Mouse (Mus musculus) frontal cortex, postnatal 14 days (tissue): ENCODE measurements around the gene Trpm2.
"Not testable (repeated sequence)": the region's sequence is repeated elsewhere in the genome, so short reads cannot be mapped to it uniquely, and the experiment has no call there.

Source experiments
- DNase-seq, 2 experiments: peaks; one replicate each; pipeline ENCODE4 v3.0.0; 2022; ENCODE audit warnings: low spot score in 2 of 2

Trpm2 gene

DNA sequence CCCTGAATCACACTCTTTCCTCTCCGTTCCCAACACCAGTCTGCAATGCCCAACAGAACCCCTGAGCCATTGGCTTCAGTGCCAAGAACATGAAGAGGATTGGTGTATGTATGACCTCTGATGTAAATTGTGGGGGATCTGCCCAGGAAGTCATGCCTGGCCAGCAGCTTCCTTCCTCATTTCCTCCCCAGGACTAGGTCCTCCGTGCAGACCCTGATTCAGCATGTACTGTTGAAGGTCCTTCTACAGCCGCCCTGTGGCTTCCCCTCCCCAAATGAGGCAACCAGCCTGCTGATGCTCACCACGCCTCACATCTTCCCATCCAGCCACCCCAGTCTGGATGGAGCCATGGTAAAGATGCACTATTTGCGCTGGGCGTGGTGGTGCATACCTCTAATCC lies at the start of gene Trpm2:
TSS of gene Trpm2 (minus strand) at position 83 of the 400 bp plus-strand sequence.
- DNase-seq: no peak

DNA sequence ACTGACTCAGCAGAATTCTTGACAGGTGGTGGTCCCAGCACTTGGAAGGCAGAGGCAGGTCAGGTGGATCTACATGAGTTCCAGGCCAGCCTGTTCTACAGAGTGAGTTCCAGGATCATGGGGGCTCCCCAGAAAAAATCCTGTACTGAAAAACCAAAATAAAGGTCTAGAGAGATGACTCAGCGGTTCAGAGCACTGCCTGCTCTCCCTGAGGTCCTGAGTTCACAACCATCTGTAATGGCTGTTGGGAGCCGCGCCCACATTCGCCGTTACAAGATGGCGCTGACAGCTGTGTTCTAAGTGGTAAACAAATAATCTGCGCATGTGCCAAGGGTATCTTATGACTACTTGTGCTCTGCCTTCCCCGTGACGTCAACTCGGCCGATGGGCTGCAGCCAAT lies 49.6 kb upstream of the Trpm2 start:
- DNase-seq: not testable (repeated sequence)

DNA sequence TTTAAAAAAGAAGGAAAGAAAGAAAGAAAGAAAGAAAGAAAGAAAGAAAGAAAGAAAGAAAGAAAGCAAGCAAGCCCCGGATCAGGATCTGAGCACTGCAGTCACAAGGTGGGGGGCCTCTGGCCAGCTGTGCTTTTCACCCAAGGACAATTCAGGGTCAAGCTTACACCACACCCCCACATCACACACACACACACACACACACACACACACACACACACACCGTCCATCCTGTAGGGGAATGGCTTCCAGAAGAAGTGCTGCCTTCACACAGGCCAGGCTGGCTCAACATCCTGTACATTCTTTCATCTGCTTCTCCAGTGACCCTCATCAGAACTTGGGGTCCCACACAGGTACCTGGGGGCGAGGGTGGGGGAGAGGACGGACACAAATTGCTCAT lies 48.9 kb upstream of the Trpm2 start:
- DNase-seq: no peak

DNA sequence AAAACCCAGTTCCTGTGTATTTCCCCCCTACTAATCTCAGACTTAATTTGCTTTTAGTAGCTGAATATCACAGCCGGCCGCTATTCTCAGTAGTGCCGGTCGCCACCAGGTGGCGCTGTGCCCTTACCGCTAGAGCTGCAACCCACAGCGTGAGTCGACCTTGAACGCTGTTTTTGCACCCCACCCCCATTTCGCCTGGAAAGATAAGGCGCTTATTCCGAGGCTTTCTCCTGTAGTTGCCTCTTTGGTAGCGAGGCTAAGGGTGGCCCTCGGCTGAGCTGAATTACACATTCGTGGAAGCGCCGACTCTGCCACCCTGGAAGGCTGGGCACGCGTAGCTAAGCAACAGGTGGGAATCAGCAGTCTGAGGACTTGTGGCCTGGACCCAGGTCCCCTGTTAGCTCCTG lies 48.4 kb upstream of the Trpm2 start:
- DNase-seq: peak in 1 of 2 experiments; percentile 66

DNA sequence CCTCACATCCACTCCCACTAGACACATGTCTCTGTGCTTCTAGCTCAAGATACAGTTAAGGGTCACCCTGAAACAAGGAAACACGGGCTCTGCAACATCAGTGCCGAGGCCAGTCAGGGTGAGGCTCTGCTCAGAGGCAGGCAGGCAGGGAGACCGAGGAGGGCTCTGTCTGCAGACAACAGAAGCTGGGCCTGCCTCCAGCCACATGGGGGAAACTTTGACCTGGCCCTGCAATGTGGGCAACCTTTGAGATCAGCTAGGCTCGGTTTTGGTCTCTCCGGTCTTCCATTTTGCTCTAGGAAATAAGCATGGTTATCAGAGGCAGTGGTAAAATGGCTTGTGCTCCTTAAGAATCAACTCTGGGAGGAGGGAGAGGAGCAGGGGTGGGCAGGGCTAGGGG lies 46.0 kb upstream of the Trpm2 start:
- no peak for DNase-seq

DNA sequence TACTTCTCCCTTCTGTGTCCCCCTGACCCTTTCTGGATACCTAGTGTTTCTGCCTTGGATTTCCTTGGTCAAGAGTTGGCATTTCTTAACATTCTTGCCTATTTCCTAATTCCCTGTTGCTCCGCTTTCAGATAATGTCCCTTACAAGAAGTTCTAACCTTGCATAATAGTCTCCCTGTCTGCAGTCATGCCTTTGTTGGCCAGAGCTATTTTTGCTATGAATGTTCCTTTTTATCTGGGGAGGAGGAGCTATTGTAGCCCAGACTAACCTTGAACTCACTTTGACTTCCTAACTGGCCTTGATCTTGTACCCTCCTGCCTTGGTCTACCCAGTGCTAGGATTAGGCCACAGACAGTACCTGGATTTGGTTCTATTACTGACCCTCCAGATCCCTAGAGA lies 45.1 kb upstream of the Trpm2 start:
- DNase-seq: no peak

DNA sequence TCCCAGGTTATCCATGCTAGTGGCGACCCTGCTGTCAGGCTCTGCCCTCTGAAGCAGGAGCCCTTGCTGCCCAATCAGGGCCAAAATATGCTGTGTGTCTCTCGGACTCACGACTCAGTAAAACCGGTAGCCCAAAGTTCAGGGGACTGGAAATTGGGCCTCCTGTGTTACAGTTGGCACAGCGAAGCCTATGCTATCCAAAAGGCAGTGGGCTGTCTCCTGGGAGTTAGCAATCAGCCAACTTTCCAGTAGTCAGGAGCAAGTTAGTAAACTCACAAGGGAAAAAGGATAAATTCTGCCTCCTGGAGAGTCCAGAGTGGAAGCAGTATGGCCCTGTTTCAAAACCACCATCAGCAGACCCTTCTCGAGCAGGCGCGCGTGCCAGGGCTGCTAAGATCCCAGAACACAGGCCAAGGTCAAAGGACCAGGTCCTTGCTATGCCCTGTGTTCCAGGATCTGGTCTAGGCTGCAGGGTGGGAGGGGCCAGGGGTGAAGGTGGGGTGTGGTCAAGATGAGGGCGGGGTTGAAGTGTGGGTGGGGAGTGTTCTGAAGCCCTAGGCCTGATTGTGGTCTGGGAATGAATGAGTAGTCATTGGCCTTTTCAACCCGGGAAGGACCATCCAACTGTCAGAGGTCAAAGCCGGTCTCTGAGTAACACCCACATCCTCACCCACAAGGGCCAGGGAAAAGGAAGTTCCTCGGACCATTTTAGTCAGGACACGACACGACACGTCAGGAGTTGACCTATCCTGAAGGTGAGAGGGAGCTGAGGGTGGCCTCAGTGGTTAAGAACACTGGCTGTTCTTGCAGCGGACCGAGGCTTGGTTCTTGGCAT lies 42.5 kb upstream of the Trpm2 start:
- DNase-seq: no peak

DNA sequence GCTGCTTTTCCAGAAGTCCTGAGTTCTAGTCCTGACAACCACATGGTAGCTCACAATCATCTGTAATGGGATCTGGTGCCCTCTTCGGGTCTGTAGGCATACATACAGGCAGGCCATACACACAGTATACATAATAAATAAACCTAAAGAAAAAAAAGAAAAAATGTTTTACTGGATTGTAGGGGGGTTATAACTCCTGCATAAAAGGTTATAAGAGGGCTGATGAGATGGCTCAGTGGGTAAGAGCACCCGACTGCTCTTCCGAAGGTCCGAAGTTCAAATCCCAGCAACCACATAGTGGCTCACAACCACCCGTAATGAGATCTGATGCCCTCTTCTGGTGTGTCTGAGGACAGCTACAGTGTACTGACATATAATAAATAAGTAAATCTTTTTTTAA lies 40.8 kb upstream of the Trpm2 start:
- not testable (repeated sequence) for DNase-seq

DNA sequence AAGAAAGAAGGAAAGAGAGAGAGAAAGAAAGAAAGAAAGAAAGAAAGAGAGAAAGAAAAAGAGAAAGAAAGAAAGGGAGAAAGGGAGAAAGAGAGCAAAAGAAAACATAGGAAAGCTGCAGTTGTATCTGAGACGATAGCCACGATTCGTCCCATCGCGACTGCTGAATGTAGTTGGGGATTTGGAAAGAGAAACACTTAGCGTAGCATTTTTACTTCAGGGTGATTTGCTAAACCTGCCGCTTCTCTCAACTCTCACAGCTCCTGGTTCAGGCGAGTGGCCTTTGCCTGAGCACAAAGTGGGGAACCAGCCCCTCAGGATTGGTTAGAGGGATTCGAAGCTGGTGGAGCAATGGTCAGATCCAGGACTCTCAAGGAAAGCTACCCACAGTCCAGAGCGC lies 40.0 kb upstream of the Trpm2 start:
- no peak for DNase-seq

DNA sequence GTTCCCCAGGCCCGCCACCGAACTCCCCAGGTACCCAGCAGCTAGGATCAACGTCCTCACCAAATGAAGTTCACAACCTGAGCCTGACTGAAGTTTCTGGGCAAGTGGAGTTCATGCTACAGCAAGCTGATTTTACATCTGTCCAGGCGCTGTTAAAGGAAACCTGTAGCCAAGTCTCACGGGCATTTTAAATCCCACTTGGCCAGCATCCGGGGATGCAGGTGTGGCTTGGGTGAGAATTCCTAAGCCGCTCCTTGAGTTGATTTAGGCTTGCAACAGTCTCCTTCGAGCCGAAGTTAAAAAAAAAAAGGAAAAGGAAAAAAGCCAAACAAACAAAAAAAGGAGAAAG lies 39.6 kb upstream of the Trpm2 start, which contains the start of gene Pfkl:
TSS of gene Pfkl (minus strand) at position 139 of the 349 bp plus-strand sequence.
- no peak for DNase-seq

DNA sequence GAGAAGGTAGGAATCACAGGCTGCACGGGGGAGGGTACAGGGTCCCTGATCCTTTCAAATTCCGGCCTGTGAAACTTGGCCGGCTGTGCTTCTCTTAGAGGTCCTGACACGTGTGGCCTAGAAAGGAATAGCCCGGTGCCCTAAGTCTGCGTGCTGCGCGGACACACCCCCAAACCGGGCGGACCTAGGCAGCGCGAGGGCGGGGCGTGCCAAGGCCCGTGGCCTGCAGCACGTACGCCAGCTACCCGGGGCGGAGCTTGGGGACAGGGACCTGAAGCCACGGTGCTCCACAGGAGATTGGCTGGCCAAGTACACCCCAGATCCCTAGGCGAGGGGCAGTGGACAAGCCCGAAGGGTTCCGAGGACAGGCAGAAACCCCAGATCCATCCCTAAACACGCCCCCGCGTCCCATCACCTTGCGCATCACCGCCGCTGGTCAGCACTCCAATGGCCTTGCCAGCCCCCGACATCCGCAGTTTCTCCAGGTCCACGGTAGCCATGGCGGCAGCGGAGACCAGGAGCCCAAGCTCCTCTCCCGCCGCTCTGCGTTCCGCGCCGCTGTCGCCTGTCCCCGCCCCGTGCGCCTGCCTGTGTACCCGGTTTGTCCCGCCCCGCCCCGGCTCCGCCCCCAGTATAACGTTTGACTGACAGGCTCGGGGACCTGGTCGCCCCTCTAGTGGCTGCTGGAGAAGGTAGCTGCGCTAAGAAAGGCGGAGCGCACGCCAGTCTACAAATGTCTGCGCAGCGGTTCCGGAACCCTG lies 39.0 kb upstream of the Trpm2 start:
- peak; percentile 85 to 93 for DNase-seq

DNA sequence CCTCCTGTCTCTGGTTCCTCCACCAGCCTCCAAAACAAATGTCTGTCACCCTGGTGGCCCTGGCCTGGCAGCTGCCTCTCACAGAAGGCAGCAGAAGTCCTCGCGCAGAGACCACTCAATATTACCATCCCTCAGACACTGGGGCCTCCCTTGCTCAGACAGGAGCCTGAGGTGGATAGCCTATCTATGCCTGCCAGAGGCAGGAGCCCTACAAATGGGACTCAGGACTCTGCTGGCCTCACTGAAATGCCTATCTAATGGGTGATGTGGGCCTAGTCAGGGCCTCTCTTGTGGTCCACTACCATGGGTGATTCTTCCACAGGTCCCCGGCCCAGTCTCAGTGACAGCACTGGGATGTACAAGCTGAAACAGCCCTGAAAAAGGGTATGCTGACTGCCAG lies 37.8 kb upstream of the Trpm2 start:
- no peak for DNase-seq

DNA sequence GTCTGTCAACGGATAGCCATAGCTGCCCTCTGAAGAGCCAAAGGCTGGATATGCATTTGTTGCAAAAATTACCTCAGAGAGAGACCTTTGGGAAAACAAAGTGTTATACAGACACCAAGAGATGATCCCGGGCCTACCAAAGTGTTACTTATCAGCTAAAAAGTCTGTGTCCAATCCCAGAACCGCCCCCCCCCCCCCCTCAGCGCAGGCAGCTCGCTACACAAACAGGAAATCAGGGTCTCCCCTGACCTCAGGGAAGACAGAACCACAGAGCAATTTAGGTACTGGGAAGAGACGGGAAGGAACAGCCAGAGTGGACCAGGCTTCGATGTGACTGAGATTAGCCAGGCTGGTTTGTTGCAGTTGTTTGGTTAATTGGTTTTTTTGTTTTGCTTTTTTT lies 36.8 kb upstream of the Trpm2 start:
- DNase-seq: no peak

DNA sequence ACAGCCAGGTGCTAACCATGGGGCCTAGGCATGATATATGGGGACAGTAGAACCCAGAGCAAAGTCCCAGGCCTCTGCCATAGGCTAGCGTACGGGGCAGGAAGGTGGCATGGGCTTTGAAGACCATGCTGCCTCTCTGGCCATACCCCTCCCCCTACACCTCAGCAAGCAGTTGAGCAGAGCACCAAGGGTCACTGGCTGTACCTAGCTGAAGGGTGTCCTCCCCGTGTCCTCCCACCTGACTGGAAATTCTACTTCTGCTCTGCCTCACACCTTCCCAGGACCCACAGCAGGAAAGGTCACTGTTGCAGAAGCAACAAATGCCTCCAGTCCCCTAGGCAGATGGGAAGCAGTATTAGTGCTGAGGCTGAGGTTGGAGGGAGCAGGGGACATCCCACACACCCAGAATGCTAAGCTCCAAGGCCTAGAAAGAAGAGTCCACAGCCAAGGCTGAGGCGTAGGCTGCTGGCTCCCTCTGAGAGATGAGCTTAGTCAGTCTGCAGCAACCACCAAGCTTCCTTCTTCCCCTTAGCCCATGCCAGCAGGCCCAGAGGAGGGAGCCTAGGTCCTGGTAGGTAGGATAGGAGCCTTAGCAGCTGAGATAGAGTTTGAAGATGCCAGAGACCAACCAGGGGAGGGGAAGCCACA lies 35.6 kb upstream of the Trpm2 start:
- no peak for DNase-seq

DNA sequence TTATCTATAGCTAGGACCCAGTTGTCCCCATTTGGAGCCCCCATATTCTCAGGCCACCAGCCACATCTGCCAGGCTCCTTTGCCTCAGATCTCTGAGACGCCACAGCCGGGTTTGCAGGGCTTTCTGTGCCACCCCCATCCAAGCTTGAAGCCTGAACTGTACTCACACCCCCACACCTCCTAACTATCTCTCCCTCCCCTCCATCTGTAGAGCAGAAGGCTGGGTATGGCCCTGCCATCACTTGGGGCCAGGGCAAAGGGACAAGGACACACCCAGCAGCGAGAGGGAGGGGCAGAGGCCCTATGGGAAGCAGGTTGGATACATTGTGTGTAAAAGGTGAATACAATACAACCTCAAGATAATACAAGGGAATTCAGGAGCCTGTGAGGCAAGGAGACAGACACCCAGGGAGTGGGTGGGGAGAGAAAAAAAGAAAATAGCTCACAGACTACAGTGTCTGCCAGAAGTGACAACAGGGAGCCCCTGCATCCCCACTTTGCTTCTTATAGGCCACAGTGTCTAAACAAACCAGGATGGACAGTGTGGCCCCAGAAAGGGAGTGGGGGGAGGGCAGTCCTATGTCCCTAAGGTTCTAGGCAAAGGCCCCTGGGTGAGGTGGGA lies 34.2 kb upstream of the Trpm2 start:
- DNase-seq: no peak

DNA sequence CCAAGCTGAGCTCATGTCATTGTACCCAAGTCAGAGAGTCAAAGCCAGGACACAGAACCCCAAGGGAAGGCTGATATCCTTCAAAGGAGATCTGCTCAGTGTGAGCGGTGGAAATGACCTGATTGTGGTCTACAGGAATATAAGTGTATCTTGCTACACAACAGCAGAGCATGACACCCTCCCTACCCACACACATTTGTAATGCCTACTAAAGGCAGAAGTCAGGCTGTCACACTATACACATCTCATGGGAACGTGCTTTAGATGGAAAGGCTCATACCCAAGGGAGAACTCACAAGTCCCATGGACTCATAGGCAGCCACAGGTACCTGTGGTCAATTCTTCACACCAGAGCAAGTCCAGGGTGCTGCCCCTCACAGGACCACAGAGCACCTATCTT lies 32.0 kb upstream of the Trpm2 start:
- no peak for DNase-seq

DNA sequence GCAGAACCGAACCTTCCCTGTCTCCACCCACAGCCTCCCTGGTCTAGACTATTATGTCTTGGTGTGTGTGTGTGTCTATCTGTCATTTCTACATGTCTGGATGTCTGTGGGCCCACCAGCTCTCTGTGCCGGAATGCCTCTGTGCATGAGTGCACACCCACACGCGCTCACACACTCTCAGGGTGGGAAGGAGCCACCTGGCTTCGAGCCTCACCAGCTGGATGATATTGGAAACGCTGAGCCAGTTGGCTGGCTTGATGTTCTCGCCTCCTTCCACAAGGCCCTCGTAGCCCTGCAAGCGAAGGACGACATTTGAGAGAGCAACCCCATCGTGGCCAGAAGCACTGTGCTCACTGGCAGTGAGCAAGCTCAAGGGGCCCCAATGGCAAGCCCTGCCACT lies 31.4 kb upstream of the Trpm2 start:
- peak; percentile 73 to 81 for DNase-seq

DNA sequence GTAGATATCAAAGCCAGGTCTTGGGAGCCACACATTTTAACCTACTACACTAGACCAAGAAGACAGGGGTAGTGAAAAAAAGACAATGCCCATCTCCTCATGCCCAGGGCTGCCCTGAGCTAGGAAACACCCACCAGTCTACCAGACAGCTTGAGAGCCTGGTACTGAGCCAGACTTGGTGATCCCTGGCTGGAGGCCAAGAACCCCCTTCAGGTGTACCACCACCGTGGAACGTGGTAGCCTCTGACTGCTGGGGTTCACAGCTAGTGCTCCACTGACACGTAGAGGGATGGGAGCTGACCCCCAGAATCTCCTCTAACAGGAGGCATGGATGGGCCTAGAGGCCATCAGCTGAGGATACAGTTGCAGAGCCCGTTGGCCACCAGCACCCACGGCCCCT lies 29.8 kb upstream of the Trpm2 start:
- no peak for DNase-seq

DNA sequence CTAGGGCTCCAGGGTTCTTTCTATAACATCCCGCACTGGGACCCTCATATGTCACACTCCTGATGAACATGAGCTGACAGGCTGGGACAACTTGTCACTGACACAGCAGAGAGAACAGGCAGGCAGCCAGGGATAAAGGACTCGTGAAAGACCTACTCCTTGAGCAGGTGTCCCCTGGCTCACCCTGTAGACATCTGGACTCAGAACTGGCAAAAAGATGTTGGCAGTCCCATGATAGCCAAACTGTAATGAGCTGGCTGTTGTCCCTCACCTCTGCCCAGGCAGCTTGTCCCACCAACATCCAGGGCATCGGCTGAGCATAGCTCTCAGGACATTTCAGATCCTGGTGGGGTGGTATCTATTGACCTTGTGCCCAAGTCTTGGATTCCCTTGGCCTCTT lies 25.3 kb upstream of the Trpm2 start:
- no peak for DNase-seq

DNA sequence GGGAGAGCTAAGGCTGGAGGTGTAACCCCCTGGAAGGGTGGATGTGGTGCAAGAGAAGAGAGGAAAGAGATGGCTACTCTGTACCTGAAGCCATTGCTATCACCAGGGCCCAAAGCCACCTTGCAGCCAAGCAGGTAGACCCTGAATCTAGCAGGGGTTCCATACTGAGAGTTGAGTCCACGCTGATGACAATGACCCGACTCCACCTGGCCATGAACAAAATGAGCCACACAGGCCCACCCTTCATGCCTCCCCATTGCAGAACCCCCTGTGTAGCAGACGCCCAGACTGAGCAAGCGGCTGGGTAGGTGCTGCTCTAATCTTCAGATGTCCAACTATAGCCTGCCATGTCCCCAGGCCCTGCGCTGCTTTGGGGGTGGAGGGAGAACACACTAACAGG lies 15.4 kb upstream of the Trpm2 start:
- DNase-seq: no peak

DNA sequence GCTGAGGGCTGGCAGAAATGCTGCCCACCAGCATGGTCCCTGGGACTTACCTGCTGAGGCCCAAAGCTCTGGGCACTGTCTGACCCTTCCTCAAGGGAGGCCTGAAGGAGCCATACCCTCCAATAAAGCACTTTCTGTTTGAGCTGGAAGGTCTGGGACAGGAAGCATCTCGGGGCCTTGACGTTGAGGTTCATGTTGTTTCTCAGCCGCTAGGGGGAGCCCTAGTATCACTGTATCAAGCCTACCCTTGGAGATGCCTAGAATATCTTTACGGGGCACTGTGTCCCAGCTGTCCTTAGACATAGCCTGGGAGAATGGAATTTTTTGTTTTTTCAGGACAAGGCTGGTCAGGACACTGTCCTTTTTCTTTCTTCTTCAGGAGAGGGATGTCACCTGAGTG lies 14.3 kb upstream of the Trpm2 start:
- peak in 1 of 2 experiments; percentile 61 for DNase-seq
